Mouse (Mus musculus) adrenal gland, postnatal 36 days (tissue): ENCODE data around the gene Ccdc107. TPM values are rescaled to one million over a fixed set of nuclear protein-coding genes. Genes with fewer than 3 reads are reported as not detected.

ENCODE experiments used
- DNase-seq, 2 experiments: peaks; one replicate each; pipeline ENCODE4 v3.0.0; 2021; ENCODE audit warnings: mixed read lengths in 1 of 2
- total RNA-seq, 2 experiments: library from RNA; stranded (reverse); gene quantifications; 2 replicates each; pipeline ENCODE4 v1.2.3; 2021

Ccdc107 gene
- total RNA-seq, 2 experiments from 2014 or later, result 57.3 to 59.3 TPM

- DNase-seq, result no peak
These were observed 20.6 kb downstream of the Ccdc107 start for GRCm38 (mm10) chr4:43513300-43513699.

- no peak for DNase-seq
These were observed 21.1 kb downstream of the Ccdc107 start for GRCm38 (mm10) chr4:43513791-43514190.

- DNase-seq, result peak in 1 of 2 experiments; percentile 44
These were observed 23.3 kb downstream of the Ccdc107 start for GRCm38 (mm10) chr4:43515764-43516708.

- DNase-seq, result no peak
These were observed 26.9 kb downstream of the Ccdc107 start for GRCm38 (mm10) chr4:43519551-43519950.

GRCm38 (mm10) chr4:43519956-43520355 is 27.3 kb downstream of the Ccdc107 start:
- DNase-seq, result peak; percentile 89 to 90

GRCm38 (mm10) chr4:43527880-43528279 is 35.2 kb downstream of the Ccdc107 start:
- DNase-seq, result no peak

- no peak for DNase-seq
These were observed 35.8 kb downstream of the Ccdc107 start for GRCm38 (mm10) chr4:43528487-43528886.

GRCm38 (mm10) chr4:43530081-43530501 is 37.4 kb downstream of the Ccdc107 start:
- peak; percentile 50 to 66 for DNase-seq

- DNase-seq, result peak; percentile 84 to 88
These were observed 37.9 kb downstream of the Ccdc107 start for GRCm38 (mm10) chr4:43530581-43530980.

- peak; percentile 87 for DNase-seq
These were observed 40.6 kb downstream of the Ccdc107 start for GRCm38 (mm10) chr4:43533270-43533669.

- DNase-seq, result no peak
These were observed 42.9 kb downstream of the Ccdc107 start for GRCm38 (mm10) chr4:43535628-43536027.

- peak in 1 of 2 experiments; percentile 43 for DNase-seq
These were observed 43.3 kb downstream of the Ccdc107 start for GRCm38 (mm10) chr4:43536031-43536430.

GRCm38 (mm10) chr4:43542044-43542443 is 49.3 kb downstream of the Ccdc107 start:
- DNase-seq, result no peak

Other genes starting within 250 kb of the Ccdc107 start
- gene Atp8b5, start 225.7 kb upstream of the Ccdc107 start, total RNA-seq, result under 1 TPM; 0.23 to 0.26 TPM
- 10 to 100 TPM; 37.2 to 50.1 TPM for gene Rusc2, start 110.9 kb upstream of the Ccdc107 start, total RNA-seq
- gene Fam166b, start 63.8 kb upstream of the Ccdc107 start, total RNA-seq, result under 1 TPM in 1 of 2 experiments, not detected in 1; 0.92 TPM
- 10 to 100 TPM; 52.2 to 65.5 TPM for gene Tesk1, start 51.0 kb upstream of the Ccdc107 start, total RNA-seq
- 1 to 10 TPM; 2.7 to 3.4 TPM for gene Cd72, start 38.3 kb upstream of the Ccdc107 start, total RNA-seq
- gene Sit1, start 9.2 kb upstream of the Ccdc107 start, total RNA-seq, result not detected
- 1 to 10 TPM; 2.6 to 3.5 TPM for gene Arhgef39, start 6.8 kb downstream of the Ccdc107 start, total RNA-seq
- 1 to 10 TPM in 1 of 2 experiments, under 1 TPM in 1; 0.49 to 1.2 TPM for gene Car9, start 14.1 kb downstream of the Ccdc107 start, total RNA-seq
- gene Tpm2, start 30.9 kb downstream of the Ccdc107 start, total RNA-seq, result 100 to 1,000 TPM in 1 of 2 experiments, 10 to 100 TPM in 1; 69.6 to 143 TPM
- 100 to 1,000 TPM; 117 to 170 TPM for gene Creb3, start 69.4 kb downstream of the Ccdc107 start, total RNA-seq
- 100 to 1,000 TPM; 241 to 244 TPM for gene Tln1, start 69.8 kb downstream of the Ccdc107 start, total RNA-seq
- gene Rgp1, start 85.8 kb downstream of the Ccdc107 start, total RNA-seq, result 10 to 100 TPM; 40.5 to 53.3 TPM
- 10 to 100 TPM; 11.0 to 11.5 TPM for gene Gba2, start 86.0 kb downstream of the Ccdc107 start, total RNA-seq
- 1 to 10 TPM; 3.2 to 3.4 TPM for gene Msmp, start 91.6 kb downstream of the Ccdc107 start, total RNA-seq
- gene Npr2, start 139.0 kb downstream of the Ccdc107 start, total RNA-seq, result 10 to 100 TPM; 27.7 to 37.9 TPM
- under 1 TPM; 0.30 to 0.40 TPM for gene Spag8, start 160.7 kb downstream of the Ccdc107 start, total RNA-seq
- 10 to 100 TPM; 76.8 to 79.3 TPM for gene Hint2, start 163.6 kb downstream of the Ccdc107 start, total RNA-seq
- gene Tmem8b, start 176.1 kb downstream of the Ccdc107 start, total RNA-seq, result 1 to 10 TPM; 4.7 to 5.0 TPM
- gene Fam221b, start 176.2 kb downstream of the Ccdc107 start, total RNA-seq, result under 1 TPM; 0.20 TPM
- not detected for gene Olfr70, start 207.9 kb downstream of the Ccdc107 start, total RNA-seq
- not detected for gene Olfr71, start 217.4 kb downstream of the Ccdc107 start, total RNA-seq
- gene Hrct1, start 234.3 kb downstream of the Ccdc107 start, total RNA-seq, result 1 to 10 TPM; 2.3 to 3.9 TPM
- 1 to 10 TPM; 1.7 to 2.6 TPM for gene Spaar, start 237.1 kb downstream of the Ccdc107 start, total RNA-seq